11 mouse cellular contexts compared by ENCODE assay signal in the genomic region with DNA sequence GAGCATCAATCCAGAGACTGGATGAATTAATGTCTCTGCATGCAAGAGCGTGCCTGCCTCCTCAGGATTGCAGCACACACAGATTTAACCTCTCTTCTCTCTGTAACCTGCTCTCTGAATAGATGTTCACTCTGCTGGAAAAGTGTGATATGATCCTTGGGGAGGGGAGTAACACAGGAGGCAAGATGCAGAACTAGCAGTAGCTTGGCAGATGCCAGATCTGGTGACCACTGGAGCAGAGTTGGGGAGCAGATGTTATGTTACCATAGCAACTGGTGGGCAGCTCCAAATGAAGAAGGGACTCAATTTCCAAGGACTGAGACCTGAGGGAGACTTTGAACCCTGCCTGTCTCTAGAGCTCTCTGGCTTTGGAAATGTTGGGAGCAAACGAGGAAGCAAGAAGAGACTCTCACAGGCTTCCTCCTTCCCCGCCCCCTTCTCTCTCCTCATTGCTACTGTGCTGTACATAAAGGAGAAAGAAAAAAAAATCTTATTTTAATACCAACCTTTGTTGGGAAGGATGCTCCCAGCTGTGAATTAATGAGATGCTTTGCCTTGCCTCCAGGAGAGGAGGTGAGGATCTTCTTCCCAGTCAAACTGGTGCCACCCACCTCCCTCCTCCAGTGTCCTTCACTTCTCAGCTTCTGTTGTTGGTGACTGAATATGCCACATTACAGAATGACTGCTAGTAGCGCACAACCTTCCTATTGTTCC.
DNase-seq lines count a peak whose midpoint lies in the region; ATAC-seq lines count a peak whose summit lies in the region.
"Had no signal": no experiment of that assay in that cellular context is flagged by ENCODE, and none has a peak within 500 bp of the region (broad histone marks: within the 10 kb centered on the region; RNA-seq: fewer than 3 reads in every experiment).

No protein-coding gene starts in this region.

- no peak overlapping the region for H3K9ac ChIP-seq in limb, embryonic 11.5 days (ENCODE audit: low read length)

- H3K9me3 ChIP-seq in limb, embryonic 11.5 days (ENCODE audit: control insufficient read depth, low read length), result 0 out of 2 replicates have a peak, but pooled peaks cover 2% of the 10 kb centered on the region
- no peaks in the 10 kb centered on the region for H3K9me3 ChIP-seq in limb, embryonic 10.5 days (replicated peaks)
- peaks cover 3% of the 10 kb centered on the region; the same call in 1 of the 2 replicates for H3K9me3 ChIP-seq in forebrain, embryonic 10.5 days

- no peak for ATAC-seq in limb, embryonic 11.5 days (ENCODE audit: insufficient number of reproducible peaks, low FRiP score, low TSS enrichment, low read depth)

- H3K4me3 ChIP-seq in limb, embryonic 11.5 days (ENCODE audit: low read depth, low read length), result no peak overlapping the region
- no peak overlapping the region for H3K4me3 ChIP-seq in limb, embryonic 10.5 days
- H3K4me3 ChIP-seq in forebrain, embryonic 10.5 days, result no peak overlapping the region

- no peak overlapping the region for H3K4me2 ChIP-seq in limb, embryonic 11.5 days (ENCODE audit: low read depth, severe bottlenecking)
- H3K4me2 ChIP-seq: liver, embryonic 11.5 days had no signal

- no peaks in the 10 kb centered on the region for H3K27me3 ChIP-seq in limb, embryonic 11.5 days (ENCODE audit: control insufficient read depth, insufficient read depth, low read length)
- H3K27me3 ChIP-seq in limb, embryonic 10.5 days (ENCODE audit: low read depth, poor library complexity, severe bottlenecking), result no peaks in the 10 kb centered on the region
- no peaks in the 10 kb centered on the region for H3K27me3 ChIP-seq in forebrain, embryonic 10.5 days (ENCODE audit: poor library complexity, severe bottlenecking)

- no peaks in the 10 kb centered on the region for H3K36me3 ChIP-seq in limb, embryonic 11.5 days (ENCODE audit: control insufficient read depth, insufficient read depth, low read length)
- H3K36me3 ChIP-seq in limb, embryonic 10.5 days, result no peaks in the 10 kb centered on the region
- H3K36me3 ChIP-seq in forebrain, embryonic 10.5 days (replicated peaks), result no peaks in the 10 kb centered on the region

- DNase-seq in limb, embryonic 11.5 days (ENCODE audit: low spot score), result peak; percentile 29
- no peak for DNase-seq in limb, embryonic 10.5 days (ENCODE audit: low spot score)
- no peak for DNase-seq in forebrain, embryonic 10.5 days (ENCODE audit: extremely low spot score, low spot score)
- peak; percentile 64 for DNase-seq in mesoderm, embryonic 11.5 days (ENCODE audit: low read depth, low spot score)
- peak; percentile 9 for DNase-seq in retina, postnatal 7 days (ENCODE audit: low read depth, low spot score)
- DNase-seq in spleen, adult 12 weeks (ENCODE audit: low spot score), result no peak
- DNase-seq in gastrocnemius, postnatal 10 days, result no peak
- no peak for DNase-seq in kidney, adult 11 months
- DNase-seq: adrenal gland, adult 2 months; kidney, adult 8-10 months had no signal

- H3K27ac ChIP-seq in limb, embryonic 11.5 days (replicated peaks; ENCODE audit: low read depth, low read length), result no peak overlapping the region
- H3K27ac ChIP-seq in limb, embryonic 10.5 days, result no peak overlapping the region
- H3K27ac ChIP-seq in forebrain, embryonic 10.5 days, result peak overlapping the region; percentile 53; the same call in 1 of the 2 replicates

- no peaks in the 10 kb centered on the region for H3K4me1 ChIP-seq in limb, embryonic 11.5 days (ENCODE audit: control insufficient read depth, insufficient read depth, low read length)
- H3K4me1 ChIP-seq in limb, embryonic 10.5 days, result peaks cover 6% of the 10 kb centered on the region; the same call in 1 of the 2 replicates
- peaks cover 34% of the 10 kb centered on the region for H3K4me1 ChIP-seq in forebrain, embryonic 10.5 days

- WGBS in limb, embryonic 11.5 days, result 73% methylated on average over 4 of the region's 4 CpGs
- WGBS in limb, embryonic 10.5 days, result 73% methylated on average over 4 of the region's 4 CpGs
- WGBS in forebrain, embryonic 10.5 days, result 57% methylated on average over 4 of the region's 4 CpGs

Comparison
In these comparisons a context has a peak if more than half of its experiments do, and no peak if none do; other contexts are left out.
1. DNase-seq: peak in limb, embryonic 11.5 days (single experiment), mesoderm, embryonic 11.5 days (single experiment) and retina, postnatal 7 days (single experiment); none in limb, embryonic 10.5 days (single experiment), forebrain, embryonic 10.5 days (single experiment), spleen, adult 12 weeks (single experiment), gastrocnemius, postnatal 10 days (single experiment) and kidney, adult 11 months (single experiment).